ENCODE assay signal across 8 mouse cellular contexts in the genomic region with DNA sequence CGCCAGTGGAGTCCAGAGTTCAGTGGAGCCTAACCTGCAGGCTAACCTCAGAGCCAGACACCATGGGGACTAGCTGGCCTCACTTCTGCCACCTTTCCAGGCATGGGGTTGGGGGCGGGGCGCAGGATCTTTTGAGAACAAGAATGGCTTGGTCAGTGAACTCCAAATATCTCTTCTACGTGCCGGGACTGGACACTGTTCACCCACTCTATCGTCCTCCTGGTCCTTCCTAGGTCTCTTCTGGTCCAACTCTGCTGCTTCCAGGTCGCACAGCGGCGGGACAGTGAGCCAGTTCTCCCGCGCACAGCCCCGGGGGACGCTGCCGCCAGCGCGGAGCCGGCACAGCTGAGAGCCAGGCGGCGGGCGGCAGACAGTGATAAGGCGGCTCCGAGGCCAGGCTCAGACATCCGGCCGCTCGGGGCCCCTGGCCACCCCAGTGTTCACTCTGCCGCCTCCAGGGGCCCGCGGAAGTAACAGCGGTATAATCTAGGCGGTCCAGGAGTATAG. TPM values are rescaled to one million over a fixed set of nuclear protein-coding genes. Genes with fewer than 3 reads are reported as not detected.
DNase-seq lines count a peak whose midpoint lies in the region; ATAC-seq and TF ChIP-seq lines count a peak whose summit lies in the region.

No protein-coding gene starts in this region.

- no peaks in the 10 kb centered on the region for H3K9me3 ChIP-seq in ES-Bruce4 (replicated peaks; ENCODE audit: control insufficient read depth, insufficient read depth, low read length, poor library complexity, severe bottlenecking)
- H3K9me3 ChIP-seq in forebrain, postnatal 0 days (ENCODE audit: low read length), result no peaks in the 10 kb centered on the region
- no peaks in the 10 kb centered on the region for H3K9me3 ChIP-seq in liver, embryonic 16.5 days (replicated peaks; ENCODE audit: control insufficient read depth, low read length)
- no peaks in the 10 kb centered on the region for H3K9me3 ChIP-seq in neural tube, embryonic 12.5 days

- H3K4me1 ChIP-seq in ES-Bruce4 (ENCODE audit: control insufficient read depth, insufficient read depth, low read length), result peaks cover 2% of the 10 kb centered on the region
- H3K4me1 ChIP-seq in forebrain, postnatal 0 days (ENCODE audit: insufficient read depth), result peaks cover 9% of the 10 kb centered on the region; the same call in 1 of the 2 replicates
- H3K4me1 ChIP-seq in liver, embryonic 16.5 days (ENCODE audit: control insufficient read depth, low read depth, low read length), result peaks cover 33% of the 10 kb centered on the region
- H3K4me1 ChIP-seq in neural tube, embryonic 12.5 days, result peaks cover 20% of the 10 kb centered on the region

- TF ChIP-seq POLR2A in ES-Bruce4 (IDR thresholded peaks at IDR 0.05; ENCODE audit: insufficient read depth, low read length), result no peak

- no peaks in the 10 kb centered on the region for H3K27me3 ChIP-seq in ES-Bruce4 (ENCODE audit: control insufficient read depth, insufficient read depth, low read length, poor library complexity, severe bottlenecking)
- peaks cover 6% of the 10 kb centered on the region; the same call in 1 of the 2 replicates for H3K27me3 ChIP-seq in forebrain, postnatal 0 days (ENCODE audit: insufficient read depth, low read length)
- H3K27me3 ChIP-seq in liver, embryonic 16.5 days (ENCODE audit: control insufficient read depth, insufficient read depth, low read depth, low read length), result no peaks in the 10 kb centered on the region
- peaks cover 21% of the 10 kb centered on the region for H3K27me3 ChIP-seq in neural tube, embryonic 12.5 days (replicated peaks)

- H3K27ac ChIP-seq in ES-Bruce4 (ENCODE audit: insufficient read depth, low read length), result no peak overlapping the region
- H3K27ac ChIP-seq in forebrain, postnatal 0 days (ENCODE audit: low read depth, low read length), result no peak overlapping the region
- peak overlapping the region; percentile 62 for H3K27ac ChIP-seq in liver, embryonic 16.5 days (ENCODE audit: low read length)
- H3K27ac ChIP-seq in neural tube, embryonic 12.5 days, result no peak overlapping the region

- peak; percentile 63 for DNase-seq in adrenal gland, postnatal 25 days
- DNase-seq in forebrain, postnatal 0 days, result peak; percentile 11
- DNase-seq in induced T-regulatory cell, adult 2 months (ENCODE audit: low read depth), result peak; percentile 24
- DNase-seq in frontal cortex, postnatal 14 days (ENCODE audit: low spot score in 2 of 2), result no peak
- DNase-seq in urinary bladder, adult 2 months (ENCODE audit: low spot score), result no peak

- H3K36me3 ChIP-seq in ES-Bruce4 (ENCODE audit: control insufficient read depth, insufficient read depth, low read length, poor library complexity, severe bottlenecking), result no peaks in the 10 kb centered on the region
- H3K36me3 ChIP-seq in forebrain, postnatal 0 days (ENCODE audit: insufficient read depth), result no peaks in the 10 kb centered on the region
- H3K36me3 ChIP-seq in liver, embryonic 16.5 days (ENCODE audit: control insufficient read depth, insufficient read depth), result no peaks in the 10 kb centered on the region
- no peaks in the 10 kb centered on the region for H3K36me3 ChIP-seq in neural tube, embryonic 12.5 days

- H3K4me3 ChIP-seq in ES-Bruce4 (ENCODE audit: low read depth, low read length), result peak overlapping the region; percentile 28
- no peak overlapping the region for H3K4me3 ChIP-seq in forebrain, postnatal 0 days (ENCODE audit: low read depth, low read length)
- peak overlapping the region; percentile 56 for H3K4me3 ChIP-seq in liver, embryonic 16.5 days (ENCODE audit: low read depth, low read length)
- H3K4me3 ChIP-seq in neural tube, embryonic 12.5 days, result peak overlapping the region; percentile 19; the same call in 1 of the 2 replicates

- 5% methylated on average over 30 of the region's 30 CpGs for WGBS in forebrain, postnatal 0 days
- WGBS in liver, embryonic 16.5 days (ENCODE audit: insufficient replicate concordance), result 1% methylated on average over 30 of the region's 30 CpGs
- WGBS in neural tube, embryonic 12.5 days, result 5% methylated on average over 30 of the region's 30 CpGs

- no peak for ATAC-seq in forebrain, postnatal 0 days
- ATAC-seq in liver, embryonic 16.5 days (ENCODE audit: low read depth), result peak; percentile 96
- ATAC-seq in neural tube, embryonic 12.5 days (ENCODE audit: low FRiP score, low read depth), result no peak

- peak overlapping the region; percentile 32; the same call in 1 of the 2 replicates for H3K4me2 ChIP-seq in forebrain, postnatal 0 days (ENCODE audit: low read depth)
- peak overlapping the region; percentile 87 for H3K4me2 ChIP-seq in liver, embryonic 16.5 days (ENCODE audit: low read depth, low read length)
- H3K4me2 ChIP-seq in neural tube, embryonic 12.5 days (replicated peaks), result peak overlapping the region; percentile 58

- no peak for TF ChIP-seq CTCF in ES-Bruce4 (IDR thresholded peaks at IDR 0.05; ENCODE audit: low read depth, low read length)
- no peak for TF ChIP-seq CTCF in forebrain, postnatal 0 days (IDR thresholded peaks at IDR 0.05; ENCODE audit: low read depth)

- TF ChIP-seq EP300 in ES-Bruce4 (IDR thresholded peaks at IDR 0.05; ENCODE audit: insufficient read depth, low read depth, low read length), result no peak

- peak overlapping the region; percentile 57 for H3K9ac ChIP-seq in ES-Bruce4 (ENCODE audit: low read depth, poor library complexity, severe bottlenecking)
- 0 out of 2 replicates have a peak overlapping the region, but pooled peaks have one; percentile 18 for H3K9ac ChIP-seq in forebrain, postnatal 0 days
- H3K9ac ChIP-seq in liver, embryonic 16.5 days (ENCODE audit: low read depth, low read length), result peak overlapping the region; percentile 77
- H3K9ac ChIP-seq in neural tube, embryonic 12.5 days, result peak overlapping the region; percentile 29; the same call in 1 of the 2 replicates

RNA-seq across cellular contexts. Expression of gene Smad6, which starts 38.2 kb away (rescaled TPM):
- polyA plus RNA-seq in ES-Bruce4 (2011; ENCODE audit: insufficient read depth, insufficient read length, low read depth, missing spikeins), result 2.7 and 4.7 TPM in 2 replicates
- total RNA-seq in adrenal gland, postnatal 25 days (2021), result 12.9 and 13.6 TPM in 2 replicates
- total RNA-seq in forebrain, postnatal 0 days (2014; rRNA removed), result 4.5 and 7.5 TPM in 2 replicates
- polyA plus RNA-seq in forebrain, postnatal 0 days (2015; fragmentation: Nextera tagmentation; extraction: Ambion mirVana), result 1.4 and 1.5 TPM in 2 replicates
- polyA plus RNA-seq in liver, embryonic 16.5 days (2015; fragmentation: Nextera tagmentation; extraction: Ambion mirVana), result 1.3 and 1.9 TPM in 2 replicates
- 11.0 and 11.1 TPM in 2 replicates for polyA plus RNA-seq in neural tube, embryonic 12.5 days (2016; fragmentation: Nextera tagmentation; extraction: Ambion mirVana)
- polyA plus RNA-seq in urinary bladder, adult 2 months (2012; rRNA removed), result 20.6 and 21.8 TPM in 2 replicates

RNA-seq across cellular contexts. Expression of gene Lctl, which starts 56.9 kb away (rescaled TPM):
- 0.49 and 0.58 TPM in 2 replicates for polyA plus RNA-seq in ES-Bruce4 (2011; ENCODE audit: insufficient read depth, insufficient read length, low read depth, missing spikeins)
- total RNA-seq in adrenal gland, postnatal 25 days (2021), result 0.95 and 1.5 TPM in 2 replicates
- not detected in 2 replicates for total RNA-seq in forebrain, postnatal 0 days (2014; rRNA removed)
- polyA plus RNA-seq in forebrain, postnatal 0 days (2015; fragmentation: Nextera tagmentation; extraction: Ambion mirVana), result not detected in 2 replicates
- not detected in 2 replicates for polyA plus RNA-seq in liver, embryonic 16.5 days (2015; fragmentation: Nextera tagmentation; extraction: Ambion mirVana)
- polyA plus RNA-seq in neural tube, embryonic 12.5 days (2016; fragmentation: Nextera tagmentation; extraction: Ambion mirVana), result not detected in 2 replicates
- 0.38 and 1.3 TPM in 2 replicates for polyA plus RNA-seq in urinary bladder, adult 2 months (2012; rRNA removed)

Comparison
In these comparisons a context has a peak if more than half of its experiments do, and no peak if none do; other contexts are left out.
1. H3K9ac ChIP-seq: peak in every context shown above with its lines; median percentile 77 in liver, embryonic 16.5 days; 57 in ES-Bruce4; 29 in neural tube, embryonic 12.5 days; 18 in forebrain, postnatal 0 days.
2. DNase-seq: peak in adrenal gland, postnatal 25 days (single experiment), forebrain, postnatal 0 days (single experiment) and induced T-regulatory cell, adult 2 months (single experiment); none in frontal cortex, postnatal 14 days (0 of 2) and urinary bladder, adult 2 months (single experiment).
3. H3K4me2 ChIP-seq: peak in every context shown above with its lines; median percentile 87 in liver, embryonic 16.5 days; 58 in neural tube, embryonic 12.5 days; 32 in forebrain, postnatal 0 days.